Mouse (Mus musculus): Measurements from ENCODE around the gene Dctn2.

- TF ChIP-seq CTCF (IDR thresholded peaks at IDR 0.05; ENCODE audit: control insufficient read depth, insufficient read depth, low read length), result no peak
- TF ChIP-seq POLR2A (IDR thresholded peaks at IDR 0.05; ENCODE audit: borderline replicate concordance, control insufficient read depth, low read depth, low read length), result peak; percentile 88
Observed at GRCm38 (mm10) chr10:127266112-127267091, at the start of gene Dctn2.

Measured in bone marrow, adult 2 months (tissue).